Mouse (Mus musculus): ENCODE results near the gene Bend4. TPM values are rescaled to one million over a fixed set of nuclear protein-coding genes. Genes with fewer than 3 reads are reported as not detected.

Bend4 gene
- total RNA-seq, 2 experiments from 2014 or later, result 2.3 TPM

GRCm38 (mm10) chr5:67423963-67424362, 4.1 kb downstream of the Bend4 start:
- no peak for DNase-seq (ENCODE audit: low spot score)
- intact Hi-C loops (cut with DNase I), result no loop called here

GRCm38 (mm10) chr5:67423326-67423725, 4.8 kb downstream of the Bend4 start:
- intact Hi-C loops (cut with DNase I), result no loop called here
- no peak for DNase-seq (ENCODE audit: low spot score)

GRCm38 (mm10) chr5:67419407-67419806, 8.7 kb downstream of the Bend4 start:
- DNase-seq (ENCODE audit: low spot score), result no peak
- intact Hi-C loops (cut with DNase I), result no loop called here

GRCm38 (mm10) chr5:67411475-67411874, 16.6 kb downstream of the Bend4 start:
- intact Hi-C loops (cut with DNase I), result no loop called here
- no peak for DNase-seq (ENCODE audit: low spot score)

- DNase-seq (ENCODE audit: low spot score), result no peak
- intact Hi-C loops (cut with DNase I), result no loop called here
Observed at GRCm38 (mm10) chr5:67410426-67410825, 17.7 kb downstream of the Bend4 start.

GRCm38 (mm10) chr5:67408391-67408790, 19.7 kb downstream of the Bend4 start:
- no peak for DNase-seq (ENCODE audit: low spot score)

GRCm38 (mm10) chr5:67404919-67405318, 23.2 kb downstream of the Bend4 start:
- intact Hi-C loops (cut with DNase I), result no loop called here
- no peak for DNase-seq (ENCODE audit: low spot score)

More at GRCm38 (mm10) chr5:67408391-67408790, 19.7 kb downstream of the Bend4 start:
- intact Hi-C loops (cut with DNase I), result no loop called here

GRCm38 (mm10) chr5:67404380-67404779, 23.7 kb downstream of the Bend4 start:
- DNase-seq (ENCODE audit: low spot score), result no peak
- intact Hi-C loops (cut with DNase I), result no loop called here

GRCm38 (mm10) chr5:67401612-67402011, 26.5 kb downstream of the Bend4 start:
- intact Hi-C loops (cut with DNase I), result no loop called here
- DNase-seq (ENCODE audit: low spot score), result no peak

- no peak for DNase-seq (ENCODE audit: low spot score)
- intact Hi-C loops (cut with DNase I), result no loop called here
Observed at GRCm38 (mm10) chr5:67400608-67401480, 27.3 kb downstream of the Bend4 start.

- intact Hi-C loops (cut with DNase I), result no loop called here
- DNase-seq (ENCODE audit: low spot score), result no peak
Observed at GRCm38 (mm10) chr5:67399876-67400607, 28.1 kb downstream of the Bend4 start.

- no peak for DNase-seq (ENCODE audit: low spot score)
- intact Hi-C loops (cut with DNase I), result no loop called here
Observed at GRCm38 (mm10) chr5:67397186-67397585, 30.9 kb downstream of the Bend4 start.

- no peak for DNase-seq (ENCODE audit: low spot score)
- intact Hi-C loops (cut with DNase I), result no loop called here
Observed at GRCm38 (mm10) chr5:67395211-67395851, 32.8 kb downstream of the Bend4 start.

GRCm38 (mm10) chr5:67393951-67394350, 34.2 kb downstream of the Bend4 start:
- intact Hi-C loops (cut with DNase I), result no loop called here

GRCm38 (mm10) chr5:67382556-67382955, 45.6 kb downstream of the Bend4 start:
- intact Hi-C loops (cut with DNase I), result no loop called here
- DNase-seq (ENCODE audit: low spot score), result no peak

More at GRCm38 (mm10) chr5:67393951-67394350, 34.2 kb downstream of the Bend4 start:
- no peak for DNase-seq (ENCODE audit: low spot score)

- intact Hi-C loops (cut with DNase I), result no loop called here
- DNase-seq (ENCODE audit: low spot score), result no peak
Observed at GRCm38 (mm10) chr5:67381690-67382089, 46.4 kb downstream of the Bend4 start.

- DNase-seq (ENCODE audit: low spot score), result no peak
- intact Hi-C loops (cut with DNase I), result no loop called here
Observed at GRCm38 (mm10) chr5:67377044-67377621, 51.0 kb downstream of the Bend4 start.

GRCm38 (mm10) chr5:67362931-67363330, 65.2 kb downstream of the Bend4 start:
- intact Hi-C loops (cut with DNase I), result no loop called here
- DNase-seq (ENCODE audit: low spot score), result no peak

- intact Hi-C loops (cut with DNase I), result no loop called here
Observed at GRCm38 (mm10) chr5:67362316-67362715, 65.8 kb downstream of the Bend4 start.

GRCm38 (mm10) chr5:67348949-67349348, 79.2 kb downstream of the Bend4 start:
- no peak for DNase-seq (ENCODE audit: low spot score)
- intact Hi-C loops (cut with DNase I), result no loop called here

More at GRCm38 (mm10) chr5:67362316-67362715, 65.8 kb downstream of the Bend4 start:
- no peak for DNase-seq (ENCODE audit: low spot score)
